Mouse (Mus musculus): ENCODE results near the gene Slc26a9. TPM values are rescaled to one million over a fixed set of nuclear protein-coding genes. Genes with fewer than 3 reads are reported as not detected.

Slc26a9 gene
- polyA plus RNA-seq, 1 experiment from 2014 or later: 3.3 TPM

- Histone ChIP-seq H3K4me1 (ENCODE audit: control insufficient read depth, insufficient read depth, low read length) (0 out of 2 replicates have a peak, but pooled peaks cover 6% of the 10 kb centered on the region), H3K4me3 (ENCODE audit: low read depth, low read length) (no peak overlapping the region), H3K9me3 (ENCODE audit: control insufficient read depth, low read depth, low read length) (no peaks in the 10 kb centered on the region), H3K36me3 (ENCODE audit: control insufficient read depth, insufficient read depth, low read length) (no peaks in the 10 kb centered on the region), H3K9ac (replicated peaks; ENCODE audit: low read depth, low read length) (no peak overlapping the region), H3K27me3 (ENCODE audit: control insufficient read depth, insufficient read depth, low read length) (no peaks in the 10 kb centered on the region), H3K27ac (ENCODE audit: low read length) (no peak overlapping the region), H3K4me2 (replicated peaks; ENCODE audit: low read depth, low read length) (0 out of 2 replicates have a peak overlapping the region, but pooled peaks have one; percentile 28)
- no peak for ATAC-seq (ENCODE audit: insufficient number of reproducible peaks, insufficient read depth, low FRiP score, low read depth)
- WGBS: 74% methylated on average over 5 of the region's 5 CpGs
Observed at GRCm38 (mm10) chr1:131745391-131745790, 1.6 kb downstream of the Slc26a9 start.

GRCm38 (mm10) chr1:131747761-131748160 is 3.9 kb downstream of the Slc26a9 start:
- WGBS: 60% methylated on average over 2 of the region's 2 CpGs

GRCm38 (mm10) chr1:131748636-131749035 is 4.8 kb downstream of the Slc26a9 start:
- Histone ChIP-seq H3K27me3 (ENCODE audit: control insufficient read depth, insufficient read depth, low read length) (no peaks in the 10 kb centered on the region), H3K4me3 (ENCODE audit: low read depth, low read length) (no peak overlapping the region), H3K9me3 (ENCODE audit: control insufficient read depth, low read depth, low read length) (no peaks in the 10 kb centered on the region), H3K4me1 (ENCODE audit: control insufficient read depth, insufficient read depth, low read length) (0 out of 2 replicates have a peak, but pooled peaks cover 4% of the 10 kb centered on the region), H3K4me2 (replicated peaks; ENCODE audit: low read depth, low read length) (no peak overlapping the region), H3K9ac (replicated peaks; ENCODE audit: low read depth, low read length) (no peak overlapping the region), H3K36me3 (ENCODE audit: control insufficient read depth, insufficient read depth, low read length) (no peaks in the 10 kb centered on the region), H3K27ac (ENCODE audit: low read length) (no peak overlapping the region)
- WGBS: 77% methylated on average over 2 of the region's 2 CpGs
- ATAC-seq (ENCODE audit: insufficient number of reproducible peaks, insufficient read depth, low FRiP score, low read depth): no peak

More at GRCm38 (mm10) chr1:131747761-131748160, 3.9 kb downstream of the Slc26a9 start:
- Histone ChIP-seq H3K9ac (replicated peaks; ENCODE audit: low read depth, low read length) (no peak overlapping the region), H3K36me3 (ENCODE audit: control insufficient read depth, insufficient read depth, low read length) (no peaks in the 10 kb centered on the region), H3K27ac (ENCODE audit: low read length) (no peak overlapping the region), H3K4me1 (ENCODE audit: control insufficient read depth, insufficient read depth, low read length) (0 out of 2 replicates have a peak, but pooled peaks cover 6% of the 10 kb centered on the region), H3K27me3 (ENCODE audit: control insufficient read depth, insufficient read depth, low read length) (no peaks in the 10 kb centered on the region), H3K4me2 (replicated peaks; ENCODE audit: low read depth, low read length) (no peak overlapping the region), H3K4me3 (ENCODE audit: low read depth, low read length) (no peak overlapping the region), H3K9me3 (ENCODE audit: control insufficient read depth, low read depth, low read length) (no peaks in the 10 kb centered on the region)
- no peak for ATAC-seq (ENCODE audit: insufficient number of reproducible peaks, insufficient read depth, low FRiP score, low read depth)

DNA sequence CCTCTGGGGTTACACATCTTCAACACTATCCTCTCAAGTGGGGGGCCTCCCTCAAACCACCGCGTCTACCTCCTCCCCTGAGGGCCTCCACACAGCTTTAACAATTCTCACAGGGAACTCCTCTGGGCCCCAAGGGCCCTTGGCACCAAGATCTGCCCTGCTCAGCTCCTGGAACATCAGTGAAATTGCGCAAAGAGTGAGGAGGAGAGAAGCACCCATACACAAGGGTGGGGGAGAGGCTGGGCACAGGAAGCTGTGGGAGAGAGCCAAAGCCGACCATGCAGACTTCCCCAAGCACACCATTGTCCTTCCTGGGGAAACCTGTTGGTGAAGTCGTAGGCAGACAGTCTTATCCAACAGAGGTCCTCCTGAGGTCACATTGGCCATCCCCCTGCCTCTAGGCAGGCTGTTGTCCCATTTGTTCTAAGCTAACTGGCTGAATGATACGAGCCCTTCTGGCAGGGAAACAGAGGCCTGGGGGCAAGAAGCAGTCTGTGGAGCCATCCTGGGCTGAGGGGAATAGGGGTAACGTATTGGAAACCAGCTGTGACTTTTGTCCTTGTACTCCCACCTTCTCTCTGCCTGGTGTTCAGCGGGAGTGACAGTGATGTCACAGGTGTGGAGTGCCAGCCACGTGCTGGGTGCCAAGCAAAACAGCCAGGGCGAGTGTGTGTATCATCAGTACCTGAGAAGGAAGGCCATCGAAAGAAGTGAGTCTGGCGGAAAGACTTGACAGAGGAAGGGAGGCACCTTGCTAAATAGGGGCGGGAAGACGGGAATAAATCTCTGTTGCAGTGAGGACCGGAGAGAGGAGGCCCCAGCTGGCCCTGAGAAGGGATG is 6.1 kb downstream of the Slc26a9 start:
- H3K27me3 ChIP-seq (ENCODE audit: control insufficient read depth, insufficient read depth, low read length): no peaks in the 10 kb centered on the region
- WGBS: 69% methylated on average over 15 of the region's 15 CpGs

GRCm38 (mm10) chr1:131751181-131751890 is 7.5 kb downstream of the Slc26a9 start:
- no peaks in the 10 kb centered on the region for H3K36me3 ChIP-seq (ENCODE audit: control insufficient read depth, insufficient read depth, low read length)
- H3K27me3 ChIP-seq (ENCODE audit: control insufficient read depth, insufficient read depth, low read length): no peaks in the 10 kb centered on the region
- H3K4me1 ChIP-seq (ENCODE audit: control insufficient read depth, insufficient read depth, low read length): no peaks in the 10 kb centered on the region
- no peaks in the 10 kb centered on the region for H3K9me3 ChIP-seq (ENCODE audit: control insufficient read depth, low read depth, low read length)
- H3K4me2 ChIP-seq (replicated peaks; ENCODE audit: low read depth, low read length): no peak overlapping the region
- no peak overlapping the region for H3K4me3 ChIP-seq (ENCODE audit: low read depth, low read length)
- H3K9ac ChIP-seq (replicated peaks; ENCODE audit: low read depth, low read length): no peak overlapping the region
- no peak overlapping the region for H3K27ac ChIP-seq (ENCODE audit: low read length)
- no peak for ATAC-seq (ENCODE audit: insufficient number of reproducible peaks, insufficient read depth, low FRiP score, low read depth)
- WGBS: 82% methylated on average over 3 of the region's 3 CpGs

More for the DNA sequence above, 6.1 kb downstream of the Slc26a9 start:
- no peaks in the 10 kb centered on the region for H3K9me3 ChIP-seq (ENCODE audit: control insufficient read depth, low read depth, low read length)
- no peak overlapping the region for H3K4me3 ChIP-seq (ENCODE audit: low read depth, low read length)
- H3K4me1 ChIP-seq (ENCODE audit: control insufficient read depth, insufficient read depth, low read length): no peaks in the 10 kb centered on the region
- no peak overlapping the region for H3K27ac ChIP-seq (ENCODE audit: low read length)
- no peak for ATAC-seq (ENCODE audit: insufficient number of reproducible peaks, insufficient read depth, low FRiP score, low read depth)
- no peak overlapping the region for H3K4me2 ChIP-seq (replicated peaks; ENCODE audit: low read depth, low read length)
- H3K9ac ChIP-seq (replicated peaks; ENCODE audit: low read depth, low read length): no peak overlapping the region
- H3K36me3 ChIP-seq (ENCODE audit: control insufficient read depth, insufficient read depth, low read length): no peaks in the 10 kb centered on the region

DNA sequence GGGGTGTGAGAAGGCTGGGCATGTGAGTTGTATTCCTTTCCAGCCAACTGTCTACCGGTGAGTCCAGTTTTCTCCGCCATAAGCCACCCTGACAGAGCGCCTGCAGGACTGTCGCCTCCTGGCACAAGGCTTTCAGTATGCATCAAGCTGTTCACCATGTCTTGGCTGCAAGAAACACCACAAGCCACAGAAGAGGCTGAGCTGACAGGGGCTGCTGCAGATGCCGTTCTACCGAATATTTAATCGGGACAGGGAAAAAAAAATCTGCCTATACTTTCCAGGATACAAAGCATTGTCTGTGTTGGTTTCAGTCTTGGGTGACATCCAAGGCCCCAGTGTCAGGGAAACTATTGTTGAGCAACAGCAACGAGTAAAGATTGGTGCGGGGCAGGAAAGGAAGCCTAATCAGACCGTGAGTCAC is 8.1 kb downstream of the Slc26a9 start:
- WGBS: 65% methylated on average over 10 of the region's 10 CpGs
- no peak overlapping the region for H3K27ac ChIP-seq (ENCODE audit: low read length)
- no peaks in the 10 kb centered on the region for H3K9me3 ChIP-seq (ENCODE audit: control insufficient read depth, low read depth, low read length)
- ATAC-seq (ENCODE audit: insufficient number of reproducible peaks, insufficient read depth, low FRiP score, low read depth): no peak; the same call in 1 of the 2 replicates
- H3K9ac ChIP-seq (replicated peaks; ENCODE audit: low read depth, low read length): no peak overlapping the region
- H3K4me1 ChIP-seq (ENCODE audit: control insufficient read depth, insufficient read depth, low read length): no peaks in the 10 kb centered on the region
- H3K36me3 ChIP-seq (ENCODE audit: control insufficient read depth, insufficient read depth, low read length): no peaks in the 10 kb centered on the region
- no peak overlapping the region for H3K4me3 ChIP-seq (ENCODE audit: low read depth, low read length)
- no peak overlapping the region for H3K4me2 ChIP-seq (replicated peaks; ENCODE audit: low read depth, low read length)
- no peaks in the 10 kb centered on the region for H3K27me3 ChIP-seq (ENCODE audit: control insufficient read depth, insufficient read depth, low read length)

DNA sequence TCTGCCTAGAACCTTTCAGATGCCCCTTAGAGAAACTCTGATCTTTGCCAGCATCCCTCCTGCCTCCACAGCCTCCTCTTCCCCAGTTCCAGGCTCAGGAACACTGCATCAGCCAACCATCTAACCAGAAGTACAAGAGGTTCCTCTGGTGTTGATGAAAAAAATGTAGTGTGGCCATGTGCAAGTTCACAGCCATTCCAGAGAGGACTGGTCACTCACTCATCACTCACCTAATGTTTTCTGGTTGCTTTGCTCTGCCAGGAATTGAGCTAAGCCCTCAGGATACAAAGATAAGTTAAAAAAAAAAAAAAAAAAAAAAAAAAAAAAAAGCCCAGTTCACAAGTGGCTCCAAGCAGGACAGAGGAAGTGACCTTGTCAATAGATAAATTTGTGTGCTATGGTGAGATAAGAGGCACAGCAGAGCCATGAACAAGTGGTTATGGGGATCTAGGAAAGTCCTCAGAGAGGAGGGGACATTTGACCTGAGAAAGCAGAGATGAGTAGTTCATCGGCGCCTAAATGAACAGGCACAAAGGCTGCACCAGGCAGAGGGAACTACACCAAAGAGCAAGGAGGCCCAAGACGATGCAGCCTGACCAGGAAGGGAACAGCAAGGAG is 10.5 kb downstream of the Slc26a9 start:
- Histone ChIP-seq H3K27ac (ENCODE audit: low read length) (no peak overlapping the region), H3K9ac (replicated peaks; ENCODE audit: low read depth, low read length) (no peak overlapping the region), H3K27me3 (ENCODE audit: control insufficient read depth, insufficient read depth, low read length) (no peaks in the 10 kb centered on the region), H3K4me3 (ENCODE audit: low read depth, low read length) (no peak overlapping the region), H3K4me1 (ENCODE audit: control insufficient read depth, insufficient read depth, low read length) (no peaks in the 10 kb centered on the region), H3K36me3 (ENCODE audit: control insufficient read depth, insufficient read depth, low read length) (no peaks in the 10 kb centered on the region), H3K4me2 (replicated peaks; ENCODE audit: low read depth, low read length) (no peak overlapping the region), H3K9me3 (ENCODE audit: control insufficient read depth, low read depth, low read length) (no peaks in the 10 kb centered on the region)
- WGBS: 67% methylated on average over 3 of the region's 3 CpGs
- ATAC-seq (ENCODE audit: insufficient number of reproducible peaks, insufficient read depth, low FRiP score, low read depth): no peak

DNA sequence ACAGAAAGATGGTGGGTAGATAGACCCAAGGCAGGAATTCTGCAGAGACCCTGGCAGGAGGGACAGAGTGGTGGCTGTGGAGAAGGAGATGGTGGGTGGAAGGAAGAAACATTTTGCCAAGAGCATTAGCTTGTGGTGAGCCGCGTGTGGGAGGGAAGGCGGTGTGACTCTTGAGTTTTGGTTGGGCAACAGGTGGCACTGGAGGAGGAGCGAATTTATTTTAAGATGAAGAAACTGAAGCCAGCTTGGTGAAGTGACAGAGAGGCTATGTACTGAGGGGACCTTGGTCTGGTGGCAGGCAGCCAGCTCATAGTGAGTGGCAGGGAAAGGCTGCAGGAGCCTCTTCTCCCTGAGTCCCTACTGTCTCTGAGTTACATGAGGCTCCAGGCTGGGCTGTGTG is 11.1 kb downstream of the Slc26a9 start:
- Histone ChIP-seq H3K9ac (replicated peaks; ENCODE audit: low read depth, low read length) (no peak overlapping the region), H3K4me2 (replicated peaks; ENCODE audit: low read depth, low read length) (no peak overlapping the region), H3K27me3 (ENCODE audit: control insufficient read depth, insufficient read depth, low read length) (no peaks in the 10 kb centered on the region), H3K27ac (ENCODE audit: low read length) (no peak overlapping the region), H3K4me3 (ENCODE audit: low read depth, low read length) (no peak overlapping the region), H3K9me3 (ENCODE audit: control insufficient read depth, low read depth, low read length) (no peaks in the 10 kb centered on the region), H3K4me1 (ENCODE audit: control insufficient read depth, insufficient read depth, low read length) (no peaks in the 10 kb centered on the region), H3K36me3 (ENCODE audit: control insufficient read depth, insufficient read depth, low read length) (no peaks in the 10 kb centered on the region)
- no peak for ATAC-seq (ENCODE audit: insufficient number of reproducible peaks, insufficient read depth, low FRiP score, low read depth)
- 83% methylated on average over 4 of the region's 4 CpGs for WGBS

Measured in stomach, embryonic 14.5 days (tissue).